Mouse (Mus musculus) thymus, adult 2 months (tissue): Measurements from ENCODE around the gene Nr2f6.

Experiments
- CTCF ChIP-seq: fragments of 200-500 bp; IDR thresholded peaks from 2 replicates; pipeline ENCODE4 v1.5.1; 2012; ENCODE audit warnings: mild to moderate bottlenecking, control low read depth, low read length, moderate library complexity, borderline replicate concordance; ENCODE audit not compliant: control insufficient read depth, poor library complexity, insufficient read depth; ENCODE audit errors: extremely low read depth
- POLR2A ChIP-seq: fragments of 200-500 bp; IDR thresholded peaks from 2 replicates; pipeline ENCODE4 v1.6.1; 2012; ENCODE audit warnings: mild to moderate bottlenecking, low read length, control low read depth, moderate library complexity; ENCODE audit not compliant: control insufficient read depth, poor library complexity, insufficient read depth; ENCODE audit errors: extremely low read depth

DNA sequence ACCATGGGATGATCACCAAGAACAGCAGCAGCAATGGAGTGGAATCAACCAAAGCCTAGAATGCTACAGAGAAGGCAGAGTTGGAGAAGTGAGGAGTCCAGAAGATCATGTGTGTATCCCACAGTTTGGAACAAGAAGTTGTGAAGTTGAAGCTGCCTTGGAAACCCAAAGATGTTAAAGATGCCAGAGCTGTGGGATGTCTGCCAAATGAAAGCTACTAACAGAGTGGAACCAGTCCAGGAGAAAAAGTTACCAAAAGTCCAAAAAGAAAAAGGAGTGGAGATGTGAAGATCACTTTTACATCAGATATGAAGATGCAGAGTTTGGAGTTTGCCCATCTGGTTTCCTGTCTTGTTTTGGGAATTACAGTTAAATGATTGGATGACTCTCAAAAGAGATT, 40.4 kb upstream of the Nr2f6 start:
- TF ChIP-seq POLR2A = no peak
- TF ChIP-seq CTCF = no peak
